Mouse (Mus musculus) neutrophil, adult 5-6 weeks (primary cell): ENCODE measurements around the gene 1700020D05Rik. TPM values are rescaled to one million over a fixed set of nuclear protein-coding genes. Genes with fewer than 3 reads are reported as not detected.
A peak's percentile ranks its signal among the peaks of the same experiment; 100 is the strongest.

Source experiments
- ATAC-seq: fragments of 151-379, 151-347 bp; 2 replicates; pipeline ENCODE4 v1.8.0; 2017; ENCODE audit warnings: mild to moderate bottlenecking, moderate TSS enrichment; ENCODE audit not compliant: insufficient number of reproducible peaks, poor library complexity, low FRiP score, severe bottlenecking; ENCODE audit errors: extremely low read depth
- total RNA-seq: library from RNA; stranded (forward); fragments of 200-1000 nt; gene quantifications from 2 replicates; pipeline ENCODE4 v1.2.3, GENCODE M21; 2017

The 1700020D05Rik gene
- total RNA-seq, 1 experiment from 2014 or later: 5.0 TPM

DNA sequence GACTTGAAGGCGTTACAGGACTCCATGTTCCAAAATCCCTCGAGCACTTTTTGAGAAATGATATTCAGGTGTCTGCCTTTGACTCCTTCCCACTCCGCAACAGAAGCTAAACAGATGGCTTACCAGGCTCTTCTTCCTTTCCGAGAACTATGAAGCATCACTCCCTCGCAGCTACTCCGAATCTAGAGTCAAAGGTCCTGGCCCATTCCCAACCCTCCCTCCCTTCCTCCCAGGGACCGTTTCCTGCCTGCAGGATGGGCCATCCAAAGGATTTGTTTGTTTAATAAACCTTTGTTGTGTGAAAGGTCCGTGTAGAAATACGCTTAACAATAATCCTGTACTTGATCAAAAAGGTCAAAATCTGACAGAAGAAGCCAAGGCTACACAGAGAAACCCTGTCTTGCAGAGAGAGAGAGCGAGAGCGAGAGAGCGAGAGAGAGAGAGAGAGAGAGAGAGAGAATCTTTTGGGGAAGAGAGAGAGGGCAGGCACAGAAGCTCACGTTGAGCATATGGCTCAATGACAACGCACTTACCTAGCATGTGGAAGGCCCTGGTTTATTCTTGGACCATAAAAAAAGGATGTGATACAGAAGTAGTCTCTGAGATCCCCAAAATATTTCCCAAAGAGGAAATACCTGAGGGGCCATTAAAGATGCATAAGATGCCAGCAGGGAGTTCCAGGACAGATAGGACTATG lies 45.7 kb downstream of the 1700020D05Rik start, which contains the start of gene Ccdc85b:
TSS of gene Ccdc85b (minus strand) at position 149 of the 697 bp plus-strand sequence.
- ATAC-seq: no peak

DNA sequence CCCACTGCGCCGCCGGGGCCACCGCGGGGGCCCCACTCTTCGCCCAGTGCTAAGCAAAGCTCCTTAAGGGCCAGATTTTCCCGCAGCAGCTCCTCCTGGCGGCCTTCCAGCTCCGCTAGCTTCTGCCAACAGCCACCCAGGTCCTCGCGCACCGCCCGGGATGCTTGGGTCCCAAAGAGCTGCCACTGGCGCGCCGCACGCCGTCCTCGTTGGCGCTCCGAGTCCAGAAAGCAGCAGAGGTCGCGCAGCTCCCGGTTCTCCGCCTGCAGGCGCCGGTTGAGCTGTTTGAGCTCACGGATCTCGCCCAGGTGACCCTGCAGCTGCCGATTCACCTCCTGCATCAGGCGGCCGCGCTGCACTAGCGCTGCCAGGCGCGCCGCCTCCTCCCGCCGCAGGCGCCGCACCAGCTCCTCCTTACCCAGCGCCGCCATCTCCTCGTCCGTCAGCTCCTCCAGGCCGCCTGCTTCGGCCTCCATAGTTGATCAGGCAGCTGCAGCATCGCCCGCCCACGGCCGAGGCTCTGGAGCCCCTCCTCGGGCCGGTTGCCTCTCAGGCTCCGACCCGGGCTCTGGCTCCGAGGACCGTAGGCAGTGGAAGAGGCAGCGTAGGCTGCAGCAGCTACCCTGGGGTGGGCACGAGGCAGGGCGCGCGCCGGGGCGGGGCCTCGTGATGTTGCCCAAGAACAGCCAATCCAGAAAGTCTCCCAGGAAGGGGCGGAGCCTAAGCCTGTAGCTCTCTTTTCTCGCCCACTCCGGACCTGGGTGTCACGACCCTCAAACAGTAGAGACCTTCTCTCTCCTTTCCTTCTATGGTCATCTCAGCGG lies 46.5 kb downstream of the 1700020D05Rik start:
- peak; percentile 75 for ATAC-seq

DNA sequence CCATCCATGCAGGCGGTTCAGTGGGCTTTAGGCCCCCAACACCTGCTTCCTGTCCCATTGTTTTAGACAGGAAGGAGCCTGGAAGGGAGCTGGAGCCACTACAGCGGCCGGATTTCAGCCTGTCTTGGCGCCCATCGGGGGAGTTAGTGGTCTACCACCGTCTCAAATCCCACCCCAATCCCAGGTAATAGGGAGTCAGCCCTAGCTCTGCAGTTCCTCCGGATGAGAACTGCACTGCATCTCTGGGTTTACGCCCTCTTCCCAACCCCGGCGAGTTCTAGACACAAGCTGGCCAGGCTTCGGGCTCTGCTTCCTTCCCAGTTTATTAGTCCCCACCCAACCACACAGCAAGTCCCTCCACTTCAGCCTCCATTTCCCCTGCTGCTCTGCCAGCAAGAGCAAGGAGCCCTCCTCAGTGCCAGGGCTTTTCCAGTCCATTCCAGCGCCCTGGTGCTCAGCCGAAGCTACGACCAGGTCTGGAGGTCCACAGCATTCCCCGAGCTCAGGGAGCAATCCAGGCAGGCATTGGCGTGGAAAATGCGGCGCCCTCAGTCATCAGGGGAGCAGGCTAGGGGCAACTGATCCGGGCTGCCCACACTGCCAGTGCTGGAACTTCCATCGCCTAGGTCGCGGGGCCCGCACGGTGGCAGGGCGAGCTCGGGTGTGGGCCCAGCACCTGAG lies 47.2 kb downstream of the 1700020D05Rik start:
- no peak for ATAC-seq

DNA sequence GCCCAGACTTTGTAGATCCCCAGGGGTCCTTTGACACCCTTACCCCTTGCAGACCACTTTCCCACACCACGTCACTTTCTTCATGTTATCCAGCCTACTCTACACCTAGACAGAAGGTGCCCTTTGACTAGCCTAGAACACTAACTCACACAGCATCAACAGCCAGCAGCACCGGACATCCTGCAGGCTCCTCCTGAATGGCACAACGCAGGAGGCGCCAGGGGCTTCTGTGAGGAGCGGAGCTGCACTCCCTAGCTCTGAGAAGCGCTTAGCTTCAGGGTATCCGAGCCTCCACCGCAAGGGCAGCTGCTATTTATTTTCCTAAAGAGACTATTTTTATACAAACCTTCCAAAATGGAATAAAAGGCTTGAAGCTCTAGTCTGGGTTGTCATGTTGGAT lies 48.0 kb downstream of the 1700020D05Rik start:
- ATAC-seq: no peak

DNA sequence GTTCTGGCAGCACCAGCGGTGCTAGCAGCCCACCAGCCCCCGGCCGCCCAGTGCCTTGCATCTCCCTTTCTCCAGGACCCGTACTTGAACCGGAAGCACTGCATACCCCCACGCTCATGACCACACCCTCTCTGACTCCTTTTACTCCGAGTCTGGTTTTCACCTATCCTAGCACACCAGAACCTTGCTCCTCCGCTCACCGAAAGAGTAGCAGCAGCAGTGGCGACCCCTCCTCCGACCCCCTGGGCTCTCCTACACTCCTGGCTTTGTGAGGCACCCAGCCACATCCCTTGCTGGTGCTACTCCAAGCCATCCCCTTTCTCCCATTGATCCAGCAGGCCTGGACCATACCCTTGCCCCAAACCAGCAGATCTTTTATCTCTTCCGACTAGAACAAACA lies 48.5 kb downstream of the 1700020D05Rik start:
- no peak for ATAC-seq

Other genes with a start within 250 kb of the 1700020D05Rik start
- gene Pacs1, start 230.7 kb downstream of the 1700020D05Rik start, total RNA-seq: 50.5 and 54.0 TPM in 2 replicates
- gene Sf3b2, start 208.3 kb downstream of the 1700020D05Rik start, total RNA-seq: 273 and 288 TPM in 2 replicates
- not detected in 2 replicates for gene Gal3st3, start 205.5 kb downstream of the 1700020D05Rik start, total RNA-seq
- not detected in 2 replicates for gene Catsper1, start 168.0 kb downstream of the 1700020D05Rik start, total RNA-seq
- gene Cst6, start 154.2 kb downstream of the 1700020D05Rik start, total RNA-seq: 1.4 TPM in 1 of 2 replicates, not detected in the other
- gene Eif1ad, start 137.0 kb downstream of the 1700020D05Rik start, total RNA-seq: 31.6 and 36.8 TPM in 2 replicates
- gene Banf1, start 136.6 kb downstream of the 1700020D05Rik start, total RNA-seq: 15.2 and 17.9 TPM in 2 replicates
- 135 and 147 TPM in 2 replicates for gene Sart1, start 115.1 kb downstream of the 1700020D05Rik start, total RNA-seq
- 1.5 TPM in 1 of 2 replicates, not detected in the other for gene Tsga10ip, start 101.3 kb downstream of the 1700020D05Rik start, total RNA-seq
- 91.6 and 100 TPM in 2 replicates for gene Drap1, start 78.8 kb downstream of the 1700020D05Rik start, total RNA-seq
- gene AI837181, start 78.6 kb downstream of the 1700020D05Rik start, total RNA-seq: 21.1 and 22.2 TPM in 2 replicates
- not detected in 2 replicates for gene Fosl1, start 56.2 kb downstream of the 1700020D05Rik start, total RNA-seq
- 2.3 and 2.8 TPM in 2 replicates for gene Ccdc85b, start 45.9 kb downstream of the 1700020D05Rik start, total RNA-seq
- gene Fibp, start 43.2 kb downstream of the 1700020D05Rik start, total RNA-seq: 133 and 137 TPM in 2 replicates
- gene Ctsw, start 35.3 kb downstream of the 1700020D05Rik start, total RNA-seq: 11.1 and 11.2 TPM in 2 replicates
- gene Efemp2, start 29.8 kb downstream of the 1700020D05Rik start, total RNA-seq: 0.70 TPM in 1 of 2 replicates, not detected in the other
- 19.0 and 22.0 TPM in 2 replicates for gene Mus81, start 15.4 kb downstream of the 1700020D05Rik start, total RNA-seq
- gene Cfl1, start 13.3 kb downstream of the 1700020D05Rik start, total RNA-seq: 1,009 and 1,084 TPM in 2 replicates
- 7.4 and 11.3 TPM in 2 replicates for gene Snx32, start 6.8 kb upstream of the 1700020D05Rik start, total RNA-seq
- gene Ovol1, start 56.9 kb upstream of the 1700020D05Rik start, total RNA-seq: 0.23 and 0.25 TPM in 2 replicates
- gene Ap5b1, start 64.2 kb upstream of the 1700020D05Rik start, total RNA-seq: 14.6 and 18.0 TPM in 2 replicates
- gene Rnaseh2c, start 98.1 kb upstream of the 1700020D05Rik start, total RNA-seq: 50.5 and 64.0 TPM in 2 replicates
- 77.8 and 89.0 TPM in 2 replicates for gene Kat5, start 106.5 kb upstream of the 1700020D05Rik start, total RNA-seq
- gene Rela, start 133.7 kb upstream of the 1700020D05Rik start, total RNA-seq: 143 and 145 TPM in 2 replicates
- gene Sipa1, start 159.9 kb upstream of the 1700020D05Rik start, total RNA-seq: 199 and 249 TPM in 2 replicates
- gene Map3k11, start 185.0 kb upstream of the 1700020D05Rik start, total RNA-seq: 64.1 and 65.3 TPM in 2 replicates
- 58.3 and 60.2 TPM in 2 replicates for gene Pcnx3, start 185.1 kb upstream of the 1700020D05Rik start, total RNA-seq
- gene Kcnk7, start 200.6 kb upstream of the 1700020D05Rik start, total RNA-seq: 1.7 and 2.3 TPM in 2 replicates
- 88.8 and 91.8 TPM in 2 replicates for gene Ehbp1l1, start 222.5 kb upstream of the 1700020D05Rik start, total RNA-seq
- gene Fam89b, start 225.9 kb upstream of the 1700020D05Rik start, total RNA-seq: 21.1 and 24.4 TPM in 2 replicates
- 0.35 TPM in 1 of 2 replicates, not detected in the other for gene Ltbp3, start 237.1 kb upstream of the 1700020D05Rik start, total RNA-seq